Mouse (Mus musculus): Measurements from ENCODE around the gene Nfat5.

DNA sequence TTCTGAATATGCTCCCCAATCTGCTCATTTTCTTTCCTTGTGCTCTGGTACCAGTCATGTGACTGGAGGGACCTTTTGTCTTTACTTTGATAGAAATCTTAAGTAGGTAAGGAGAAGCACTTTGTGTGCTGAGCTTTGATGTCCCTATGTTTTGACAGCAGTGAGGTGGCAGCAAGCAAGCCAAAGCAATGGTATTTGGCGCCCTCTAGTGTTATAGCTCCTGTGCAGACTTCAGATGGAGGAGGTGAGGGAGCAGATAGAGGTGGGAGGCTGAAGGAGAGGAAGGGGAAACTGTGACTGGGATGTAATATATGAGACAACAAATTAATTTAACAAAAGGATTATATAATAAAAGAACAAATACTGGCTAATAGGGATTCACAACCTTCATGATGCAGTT is 30.9 kb downstream of the Nfat5 start:
- TF ChIP-seq POLR2A (IDR thresholded peaks at IDR 0.05; ENCODE audit: insufficient read depth, low read length) (no peak), EP300 (IDR thresholded peaks at IDR 0.05; ENCODE audit: insufficient read depth, low read depth, low read length) (no peak)

Data from ES-Bruce4 (cell line).